ENCODE assay signal across 9 mouse cellular contexts in the genomic region with DNA sequence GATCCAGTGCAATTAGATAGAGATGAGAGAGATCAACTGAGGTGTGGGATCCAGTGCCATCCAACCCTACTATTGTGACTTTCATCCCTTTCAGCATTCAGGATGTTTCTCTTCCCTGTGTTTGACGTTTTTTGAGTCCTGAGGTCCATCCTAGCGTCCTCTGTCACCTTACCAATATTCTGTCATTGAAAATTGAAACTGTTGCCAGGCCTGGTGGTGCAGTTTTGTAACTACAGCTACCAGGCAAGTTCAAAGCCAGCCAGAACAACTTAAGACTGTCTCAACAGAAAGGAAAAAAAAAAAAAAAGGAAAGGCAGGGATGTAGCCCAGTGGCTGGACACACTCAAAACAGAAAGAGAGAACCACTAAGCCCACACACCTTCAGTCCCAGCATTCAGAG. TPM values are rescaled to one million over a fixed set of nuclear protein-coding genes. Genes with fewer than 3 reads are reported as not detected.
DNase-seq lines count a peak whose midpoint lies in the region; ATAC-seq and TF ChIP-seq lines count a peak whose summit lies in the region.
"Had no signal": no experiment of that assay in that cellular context is flagged by ENCODE, and none has a peak within 500 bp of the region (broad histone marks: within the 10 kb centered on the region; RNA-seq: fewer than 3 reads in every experiment).

No protein-coding gene starts in this region.

- no peak; the same call in none of the 2 replicates for TF ChIP-seq CTCF in E14TG2a.4 (conservative IDR thresholded peaks at IDR 0.05; ENCODE audit: low read length)

- WGBS in heart, embryonic 15.5 days, result 70% methylated on average over 2 of the region's 2 CpGs
- 72% methylated on average over 2 of the region's 2 CpGs for WGBS in forebrain, embryonic 14.5 days
- WGBS in midbrain, embryonic 11.5 days, result 80% methylated on average over 2 of the region's 2 CpGs

- H3K9me3 ChIP-seq in heart, embryonic 15.5 days (replicated peaks), result no peaks in the 10 kb centered on the region
- H3K9me3 ChIP-seq in E14TG2a.4 (ENCODE audit: low read length), result no peaks in the 10 kb centered on the region
- H3K9me3 ChIP-seq in forebrain, embryonic 14.5 days (replicated peaks; ENCODE audit: control insufficient read depth, low read length), result no peaks in the 10 kb centered on the region
- H3K9me3 ChIP-seq in midbrain, embryonic 11.5 days (ENCODE audit: control insufficient read depth, low read length), result no peaks in the 10 kb centered on the region

- peaks cover 61% of the 10 kb centered on the region for H3K4me1 ChIP-seq in heart, embryonic 15.5 days (replicated peaks)
- H3K4me1 ChIP-seq in E14TG2a.4 (replicated peaks; ENCODE audit: low read depth, low read length), result peaks cover 74% of the 10 kb centered on the region
- peaks cover 12% of the 10 kb centered on the region for H3K4me1 ChIP-seq in forebrain, embryonic 14.5 days (ENCODE audit: control insufficient read depth, insufficient read depth, low read length)
- peaks cover 25% of the 10 kb centered on the region for H3K4me1 ChIP-seq in midbrain, embryonic 11.5 days (ENCODE audit: control insufficient read depth, insufficient read depth, low read length)

- H3K9ac ChIP-seq in heart, embryonic 15.5 days, result peak overlapping the region; percentile 89
- H3K9ac ChIP-seq in forebrain, embryonic 14.5 days (ENCODE audit: low read length), result no peak overlapping the region
- H3K9ac ChIP-seq in midbrain, embryonic 11.5 days (ENCODE audit: low read length), result no peak overlapping the region

- no peak for ATAC-seq in heart, embryonic 15.5 days (replicated peaks; ENCODE audit: insufficient number of reproducible peaks, insufficient read depth, low FRiP score, low read depth)
- ATAC-seq in forebrain, embryonic 14.5 days, result no peak
- ATAC-seq in midbrain, embryonic 11.5 days (ENCODE audit: low FRiP score), result no peak

- H3K36me3 ChIP-seq in heart, embryonic 15.5 days, result peaks cover 4% of the 10 kb centered on the region; the same call in 1 of the 2 replicates
- peaks cover 29% of the 10 kb centered on the region for H3K36me3 ChIP-seq in E14TG2a.4 (ENCODE audit: insufficient read depth, low read length)
- peaks cover 18% of the 10 kb centered on the region for H3K36me3 ChIP-seq in forebrain, embryonic 14.5 days (ENCODE audit: control insufficient read depth, insufficient read depth, low read length)
- H3K36me3 ChIP-seq in midbrain, embryonic 11.5 days (ENCODE audit: control insufficient read depth, insufficient read depth, low read length), result peaks cover 7% of the 10 kb centered on the region

- H3K4me2 ChIP-seq in heart, embryonic 15.5 days, result peak overlapping the region; percentile 77
- H3K4me2 ChIP-seq in forebrain, embryonic 14.5 days (ENCODE audit: low read length), result peak overlapping the region; percentile 75; the same call in 1 of the 2 replicates
- H3K4me2 ChIP-seq in midbrain, embryonic 11.5 days, result peak overlapping the region; percentile 80; the same call in 1 of the 2 replicates

- peak overlapping the region; percentile 93 for H3K4me3 ChIP-seq in heart, embryonic 15.5 days
- H3K4me3 ChIP-seq in E14TG2a.4 (replicated peaks; ENCODE audit: low read length), result peak overlapping the region; percentile 98
- no peak overlapping the region for H3K4me3 ChIP-seq in forebrain, embryonic 14.5 days (ENCODE audit: low read depth, low read length)
- peak overlapping the region; percentile 68; the same call in 1 of the 2 replicates for H3K4me3 ChIP-seq in midbrain, embryonic 11.5 days (ENCODE audit: low read depth, low read length)

- DNase-seq in heart, adult 11 months, result no peak
- no peak for DNase-seq in forebrain, embryonic 14.5 days (ENCODE audit: low spot score)
- DNase-seq in midbrain, embryonic 11.5 days (ENCODE audit: low spot score, missing footprints), result no peak
- no peak for DNase-seq in gastrocnemius, postnatal 25 days
- no peak for DNase-seq in kidney, postnatal 14 days
- DNase-seq in thymus, postnatal 36 days, result no peak
- DNase-seq: thymus, adult 18-20 months had no signal

- peak overlapping the region; percentile 98 for H3K27ac ChIP-seq in heart, embryonic 15.5 days
- H3K27ac ChIP-seq in forebrain, embryonic 14.5 days (ENCODE audit: low read depth, low read length), result no peak overlapping the region
- no peak overlapping the region for H3K27ac ChIP-seq in midbrain, embryonic 11.5 days (ENCODE audit: low read depth, low read length)

- no peaks in the 10 kb centered on the region for H3K27me3 ChIP-seq in heart, embryonic 15.5 days
- no peaks in the 10 kb centered on the region for H3K27me3 ChIP-seq in E14TG2a.4 (ENCODE audit: insufficient read depth, low read length)
- no peaks in the 10 kb centered on the region for H3K27me3 ChIP-seq in forebrain, embryonic 14.5 days (replicated peaks; ENCODE audit: control insufficient read depth, insufficient read depth, low read length)
- no peaks in the 10 kb centered on the region for H3K27me3 ChIP-seq in midbrain, embryonic 11.5 days (ENCODE audit: control insufficient read depth, insufficient read depth, low read length)

RNA-seq across cellular contexts. Expression of gene Myl6, which starts 1.3 kb away (rescaled TPM):
- 1,051 and 1,154 TPM in 2 replicates for polyA plus RNA-seq in heart, embryonic 15.5 days (2015; fragmentation: Nextera tagmentation; extraction: Ambion mirVana)
- 732 and 818 TPM in 2 replicates for polyA plus RNA-seq in forebrain, embryonic 14.5 days (2014; fragmentation: Nextera tagmentation; extraction: Ambion mirVana)
- polyA plus RNA-seq in midbrain, embryonic 11.5 days (2014; fragmentation: Nextera tagmentation; extraction: Ambion mirVana), result 683 and 746 TPM in 2 replicates
- 100 to 1,000 TPM; 179 to 253 TPM for total RNA-seq in gastrocnemius, postnatal 25 days (2021)

RNA-seq across cellular contexts. Expression of gene Myl6b, which starts 3.2 kb away (rescaled TPM):
- polyA plus RNA-seq in heart, embryonic 15.5 days (2015; fragmentation: Nextera tagmentation; extraction: Ambion mirVana), result 4.3 and 4.6 TPM in 2 replicates
- 4.6 and 5.8 TPM in 2 replicates for polyA plus RNA-seq in forebrain, embryonic 14.5 days (2014; fragmentation: Nextera tagmentation; extraction: Ambion mirVana)
- 3.4 and 3.7 TPM in 2 replicates for polyA plus RNA-seq in midbrain, embryonic 11.5 days (2014; fragmentation: Nextera tagmentation; extraction: Ambion mirVana)
- 10 to 100 TPM; 20.3 to 38.5 TPM for total RNA-seq in gastrocnemius, postnatal 25 days (2021)

RNA-seq across cellular contexts. Expression of gene Esyt1, which starts 30.4 kb away (rescaled TPM):
- 19.4 and 29.0 TPM in 2 replicates for polyA plus RNA-seq in heart, embryonic 15.5 days (2015; fragmentation: Nextera tagmentation; extraction: Ambion mirVana)
- 4.7 and 6.3 TPM in 2 replicates for polyA plus RNA-seq in forebrain, embryonic 14.5 days (2014; fragmentation: Nextera tagmentation; extraction: Ambion mirVana)
- 15.6 and 18.1 TPM in 2 replicates for polyA plus RNA-seq in midbrain, embryonic 11.5 days (2014; fragmentation: Nextera tagmentation; extraction: Ambion mirVana)
- 10 to 100 TPM; 12.5 to 17.6 TPM for total RNA-seq in gastrocnemius, postnatal 25 days (2021)

RNA-seq across cellular contexts. Expression of gene Smarcc2, which starts 36.2 kb away (rescaled TPM):
- 59.2 and 60.3 TPM in 2 replicates for polyA plus RNA-seq in heart, embryonic 15.5 days (2015; fragmentation: Nextera tagmentation; extraction: Ambion mirVana)
- 178 and 201 TPM in 2 replicates for polyA plus RNA-seq in forebrain, embryonic 14.5 days (2014; fragmentation: Nextera tagmentation; extraction: Ambion mirVana)
- 124 and 138 TPM in 2 replicates for polyA plus RNA-seq in midbrain, embryonic 11.5 days (2014; fragmentation: Nextera tagmentation; extraction: Ambion mirVana)
- total RNA-seq in gastrocnemius, postnatal 25 days (2021), result 10 to 100 TPM; 40.7 to 43.9 TPM

RNA-seq across cellular contexts. Expression of gene Zc3h10, which starts 52.3 kb away (rescaled TPM):
- 10.2 and 11.0 TPM in 2 replicates for polyA plus RNA-seq in heart, embryonic 15.5 days (2015; fragmentation: Nextera tagmentation; extraction: Ambion mirVana)
- 16.2 and 18.2 TPM in 2 replicates for polyA plus RNA-seq in forebrain, embryonic 14.5 days (2014; fragmentation: Nextera tagmentation; extraction: Ambion mirVana)
- polyA plus RNA-seq in midbrain, embryonic 11.5 days (2014; fragmentation: Nextera tagmentation; extraction: Ambion mirVana), result 16.0 and 19.0 TPM in 2 replicates
- 1 to 10 TPM; 4.9 to 5.1 TPM for total RNA-seq in gastrocnemius, postnatal 25 days (2021)
